Mouse (Mus musculus) heart, embryonic 12.5 days (tissue): ENCODE measurements around the gene Pmp22. TPM values are rescaled to one million over a fixed set of nuclear protein-coding genes. Genes with fewer than 3 reads are reported as not detected.

Source experiments
- ATAC-seq: fragments of 200-750 bp; cut with Nextera tagmentation; 2 replicates; pipeline ENCODE4 v1.8.0; 2017; ENCODE audit warnings: moderate TSS enrichment, moderate library complexity; ENCODE audit not compliant: insufficient number of reproducible peaks, low FRiP score
- H3K27ac ChIP-seq: fragments of 300-500 bp; sonication (generic); 2 replicates; pipeline ENCODE4 v1.5.1; 2016; ENCODE audit warnings: mild to moderate bottlenecking, moderate library complexity; ENCODE audit not compliant: poor library complexity, severe bottlenecking
- H3K27me3 ChIP-seq: fragments of 300-500 bp; sonication (generic); replicated peaks from 2 replicates; pipeline ENCODE4 v1.6.1; 2016; ENCODE audit warnings: mild to moderate bottlenecking, moderate library complexity
- H3K36me3 ChIP-seq: fragments of 300-500 bp; sonication (generic); 2 replicates; pipeline ENCODE4 v1.6.1; 2016; ENCODE audit warnings: mild to moderate bottlenecking, moderate library complexity
- H3K4me1 ChIP-seq: fragments of 300-500 bp; sonication (generic); replicated peaks from 2 replicates; pipeline ENCODE4 v1.6.1; 2016; ENCODE audit warnings: mild to moderate bottlenecking
- H3K4me2 ChIP-seq: fragments of 300-500 bp; sonication (generic); 2 replicates; pipeline ENCODE4 v1.6.1; 2016; ENCODE audit warnings: mild to moderate bottlenecking, moderate library complexity
- H3K4me3 ChIP-seq: fragments of 300-500 bp; sonication (generic); 2 replicates; pipeline ENCODE4 v1.5.1; 2016; ENCODE audit warnings: mild to moderate bottlenecking
- H3K9ac ChIP-seq: fragments of 300-500 bp; sonication (generic); 2 replicates; pipeline ENCODE4 v1.6.1; 2016; ENCODE audit warnings: mild to moderate bottlenecking, moderate library complexity
- H3K9me3 ChIP-seq: fragments of 300-500 bp; sonication (generic); replicated peaks from 2 replicates; pipeline ENCODE4 v1.6.1; 2016; ENCODE audit warnings: mild to moderate bottlenecking, moderate library complexity
- WGBS: fragments of 180-500 bp; shearing (Covaris S2); methylation state at CpG from one replicate; pipeline ENCODE4 v1.1.7; 2016; 5-methylcytosine and 5-hydroxymethylcytosine counted together
- polyA plus RNA-seq: library from polyadenylated mRNA; unstranded; fragments of >200 nt; fragmentation: Nextera tagmentation; extraction: Ambion mirVana; gene quantifications from 2 replicates; pipeline ENCODE4 v1.2.1, GENCODE M21; 2016

Pmp22 gene
- polyA plus RNA-seq, 1 experiment from 2014 or later: 67.8 TPM

- ATAC-seq: no peak
- H3K4me1 ChIP-seq: no peaks in the 10 kb centered on the region
- H3K27ac ChIP-seq: no peak overlapping the region
- H3K4me2 ChIP-seq: no peak overlapping the region
- no peaks in the 10 kb centered on the region for H3K27me3 ChIP-seq
- 80% methylated on average over 2 of the region's 2 CpGs for WGBS
- no peak overlapping the region for H3K9ac ChIP-seq
- H3K4me3 ChIP-seq: no peak overlapping the region
- peaks cover 18% of the 10 kb centered on the region for H3K36me3 ChIP-seq
- no peaks in the 10 kb centered on the region for H3K9me3 ChIP-seq
Observed at GRCm38 (mm10) chr11:63162806-63163205, 34.0 kb downstream of the Pmp22 start.

DNA sequence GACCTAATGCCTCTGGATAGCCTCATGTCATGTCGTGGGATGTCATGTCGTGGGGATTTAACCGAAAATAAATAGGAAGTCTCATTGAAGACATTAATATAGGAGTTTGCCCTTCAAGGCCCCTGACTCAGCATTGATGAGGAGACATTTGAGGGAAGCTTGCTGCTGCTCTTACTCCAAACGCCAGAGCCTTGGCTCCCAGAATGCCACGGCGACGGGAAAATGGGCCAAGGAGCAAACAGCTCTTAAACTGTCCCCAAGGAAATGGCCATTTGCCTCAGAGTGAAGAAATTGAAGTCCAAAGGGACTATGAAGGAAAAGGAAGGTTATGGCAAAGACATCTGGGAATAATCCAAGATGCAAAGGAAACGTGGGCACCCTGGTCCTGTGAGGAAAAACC, 34.8 kb downstream of the Pmp22 start:
- H3K9me3 ChIP-seq: no peaks in the 10 kb centered on the region
- no peak overlapping the region for H3K4me2 ChIP-seq
- no peak for ATAC-seq
- H3K4me1 ChIP-seq: peaks cover under 1% of the 10 kb centered on the region; the same call in 1 of the 2 replicates
- no peak overlapping the region for H3K4me3 ChIP-seq
- no peak overlapping the region for H3K9ac ChIP-seq
- no peak overlapping the region for H3K27ac ChIP-seq
- H3K36me3 ChIP-seq: peaks cover 12% of the 10 kb centered on the region
- no peaks in the 10 kb centered on the region for H3K27me3 ChIP-seq
- WGBS: 84% methylated on average over 8 of the region's 8 CpGs

- Histone ChIP-seq H3K9ac (no peak overlapping the region), H3K27ac (no peak overlapping the region), H3K9me3 (no peaks in the 10 kb centered on the region), H3K4me2 (no peak overlapping the region), H3K4me1 (peaks cover 6% of the 10 kb centered on the region; the same call in 1 of the 2 replicates), H3K27me3 (no peaks in the 10 kb centered on the region), H3K4me3 (no peak overlapping the region), H3K36me3 (peaks cover 6% of the 10 kb centered on the region)
- no peak for ATAC-seq
- WGBS: 78% methylated on average over 6 of the region's 6 CpGs
Observed at GRCm38 (mm10) chr11:63163986-63164682, 35.4 kb downstream of the Pmp22 start.

GRCm38 (mm10) chr11:63164756-63165484, 36.1 kb downstream of the Pmp22 start:
- Histone ChIP-seq H3K4me1 (peaks cover 9% of the 10 kb centered on the region; the same call in 1 of the 2 replicates), H3K9ac (no peak overlapping the region), H3K4me2 (no peak overlapping the region), H3K36me3 (no peaks in the 10 kb centered on the region), H3K4me3 (no peak overlapping the region), H3K27me3 (no peaks in the 10 kb centered on the region), H3K9me3 (no peaks in the 10 kb centered on the region), H3K27ac (no peak overlapping the region)
- WGBS: 47% methylated on average over 7 of the region's 7 CpGs
- ATAC-seq: no peak

- no peaks in the 10 kb centered on the region for H3K9me3 ChIP-seq
- WGBS: 83% methylated on average over 4 of the region's 4 CpGs
- H3K4me3 ChIP-seq: no peak overlapping the region
- H3K27ac ChIP-seq: no peak overlapping the region
- ATAC-seq: no peak
- no peak overlapping the region for H3K9ac ChIP-seq
- no peak overlapping the region for H3K4me2 ChIP-seq
- no peaks in the 10 kb centered on the region for H3K27me3 ChIP-seq
- peaks cover 9% of the 10 kb centered on the region; the same call in 1 of the 2 replicates for H3K4me1 ChIP-seq
- H3K36me3 ChIP-seq: no peaks in the 10 kb centered on the region
Observed at GRCm38 (mm10) chr11:63167826-63168225, 39.0 kb downstream of the Pmp22 start.

- no peaks in the 10 kb centered on the region for H3K9me3 ChIP-seq
- H3K36me3 ChIP-seq: no peaks in the 10 kb centered on the region
- no peaks in the 10 kb centered on the region for H3K27me3 ChIP-seq
- peak overlapping the region; percentile 43; the same call in 1 of the 2 replicates for H3K27ac ChIP-seq
- peaks cover 12% of the 10 kb centered on the region; the same call in 1 of the 2 replicates for H3K4me1 ChIP-seq
- no peak overlapping the region for H3K9ac ChIP-seq
- 21% methylated on average over 9 of the region's 9 CpGs for WGBS
- peak overlapping the region; percentile 35 for H3K4me2 ChIP-seq
- ATAC-seq: no peak
- H3K4me3 ChIP-seq: no peak overlapping the region
Observed at GRCm38 (mm10) chr11:63168551-63169258, 39.9 kb downstream of the Pmp22 start.

DNA sequence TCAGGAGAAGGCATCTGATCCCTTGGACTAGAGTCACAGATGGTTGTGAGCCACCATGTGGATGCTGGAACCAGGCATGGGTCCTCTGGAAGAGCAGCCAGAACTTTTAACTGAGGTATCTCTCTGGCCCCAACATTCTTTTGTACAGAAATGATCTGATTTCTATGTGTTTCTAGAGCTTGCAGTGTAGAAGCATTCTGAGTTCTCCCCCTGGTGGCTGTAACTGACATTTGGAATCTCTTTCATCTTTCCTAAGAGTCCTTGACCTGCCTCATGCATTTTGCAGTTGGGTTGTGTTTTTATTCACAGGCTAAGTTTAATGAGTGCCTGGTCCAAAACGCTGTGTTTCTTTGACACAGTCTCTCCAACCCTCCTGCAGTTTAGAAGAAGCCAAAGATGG, 43.2 kb downstream of the Pmp22 start:
- H3K9me3 ChIP-seq: no peaks in the 10 kb centered on the region
- H3K9ac ChIP-seq: no peak overlapping the region
- no peak overlapping the region for H3K27ac ChIP-seq
- 21% methylated on average over 1 of the region's 1 CpGs for WGBS
- H3K4me3 ChIP-seq: no peak overlapping the region
- H3K4me1 ChIP-seq: peaks cover 12% of the 10 kb centered on the region; the same call in 1 of the 2 replicates
- no peaks in the 10 kb centered on the region for H3K36me3 ChIP-seq
- H3K4me2 ChIP-seq: no peak overlapping the region
- no peak for ATAC-seq
- H3K27me3 ChIP-seq: no peaks in the 10 kb centered on the region

DNA sequence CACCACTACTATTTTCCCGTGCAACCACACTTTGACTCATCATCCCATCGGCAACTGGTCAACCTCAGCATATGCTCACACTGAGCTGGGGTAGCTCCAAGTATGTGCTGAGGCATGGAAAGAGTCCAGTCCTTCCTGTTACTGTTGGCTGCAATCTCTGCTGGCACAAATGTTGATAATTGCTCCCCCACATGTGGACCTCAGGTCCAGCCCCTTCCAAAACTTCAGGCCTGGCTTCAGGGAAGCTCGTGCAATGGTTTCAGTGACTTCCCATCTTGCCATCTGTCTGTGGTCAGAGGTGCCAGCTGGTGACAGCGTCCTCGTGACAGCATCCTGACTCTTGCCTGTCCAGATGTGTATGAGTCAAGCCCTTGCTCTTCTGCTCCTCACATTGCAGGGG, 44.8 kb downstream of the Pmp22 start:
- H3K27me3 ChIP-seq: no peaks in the 10 kb centered on the region
- H3K36me3 ChIP-seq: no peaks in the 10 kb centered on the region
- no peaks in the 10 kb centered on the region for H3K9me3 ChIP-seq
- H3K27ac ChIP-seq: no peak overlapping the region
- no peak overlapping the region for H3K4me3 ChIP-seq
- peaks cover 12% of the 10 kb centered on the region; the same call in 1 of the 2 replicates for H3K4me1 ChIP-seq
- H3K4me2 ChIP-seq: no peak overlapping the region
- no peak for ATAC-seq
- H3K9ac ChIP-seq: no peak overlapping the region
- WGBS: 55% methylated on average over 5 of the region's 5 CpGs

DNA sequence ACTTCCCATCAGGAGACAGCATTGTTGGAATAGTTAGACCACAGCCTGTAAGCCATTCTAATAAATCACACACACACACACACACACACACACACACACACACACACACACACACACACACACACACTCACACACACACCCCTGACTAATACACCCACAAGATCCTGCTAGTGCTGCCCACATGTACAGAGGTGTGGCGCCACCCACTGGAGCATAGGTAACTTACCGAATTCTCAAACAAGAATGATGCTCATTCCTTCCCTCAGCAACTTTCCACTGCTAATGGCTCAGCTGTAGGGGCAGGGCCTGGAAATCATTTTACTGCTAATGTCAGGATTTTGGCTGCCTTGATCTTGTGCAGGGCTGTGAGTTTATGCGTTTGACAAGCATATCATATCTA, 46.5 kb downstream of the Pmp22 start:
- H3K27me3 ChIP-seq: no peaks in the 10 kb centered on the region
- no peak overlapping the region for H3K27ac ChIP-seq
- no peak overlapping the region for H3K9ac ChIP-seq
- ATAC-seq: no peak
- H3K9me3 ChIP-seq: no peaks in the 10 kb centered on the region
- no peak overlapping the region for H3K4me3 ChIP-seq
- 31% methylated on average over 3 of the region's 3 CpGs for WGBS
- H3K4me1 ChIP-seq: 0 out of 2 replicates have a peak, but pooled peaks cover 3% of the 10 kb centered on the region
- no peaks in the 10 kb centered on the region for H3K36me3 ChIP-seq
- no peak overlapping the region for H3K4me2 ChIP-seq

- WGBS: 77% methylated on average over 7 of the region's 7 CpGs
- ATAC-seq: no peak
Observed at GRCm38 (mm10) chr11:63176416-63176815, 47.6 kb downstream of the Pmp22 start.

More at GRCm38 (mm10) chr11:63176416-63176815, 47.6 kb downstream of the Pmp22 start:
- H3K4me1 ChIP-seq: 0 out of 2 replicates have a peak, but pooled peaks cover 3% of the 10 kb centered on the region
- H3K4me2 ChIP-seq: no peak overlapping the region
- no peak overlapping the region for H3K9ac ChIP-seq
- H3K36me3 ChIP-seq: no peaks in the 10 kb centered on the region
- H3K27me3 ChIP-seq: no peaks in the 10 kb centered on the region
- no peak overlapping the region for H3K4me3 ChIP-seq
- H3K27ac ChIP-seq: no peak overlapping the region
- H3K9me3 ChIP-seq: no peaks in the 10 kb centered on the region
